Mouse (Mus musculus) adrenal gland (tissue): Measurements from ENCODE around the gene Itpr1.

ENCODE experiments used
- intact Hi-C: fragments of 180-260 bp; cut with DNase I; formaldehyde crosslinking; loops from one replicate; pipeline ENCODE4 v1.15.1; 2025

The Itpr1 gene

GRCm38 (mm10) chr6:108431193-108431592, 218.3 kb downstream of the Itpr1 start:
- intact Hi-C loops = no loop called here

GRCm38 (mm10) chr6:108432836-108433235, 219.9 kb downstream of the Itpr1 start:
- intact Hi-C loops = no loop called here

- intact Hi-C loops = loop anchor here (5.0 kb wide), 1 partner anchor 37 kb away; no protein-coding TSS in a partner anchor
These were observed 221.9 kb downstream of the Itpr1 start for GRCm38 (mm10) chr6:108434816-108435215.

DNA sequence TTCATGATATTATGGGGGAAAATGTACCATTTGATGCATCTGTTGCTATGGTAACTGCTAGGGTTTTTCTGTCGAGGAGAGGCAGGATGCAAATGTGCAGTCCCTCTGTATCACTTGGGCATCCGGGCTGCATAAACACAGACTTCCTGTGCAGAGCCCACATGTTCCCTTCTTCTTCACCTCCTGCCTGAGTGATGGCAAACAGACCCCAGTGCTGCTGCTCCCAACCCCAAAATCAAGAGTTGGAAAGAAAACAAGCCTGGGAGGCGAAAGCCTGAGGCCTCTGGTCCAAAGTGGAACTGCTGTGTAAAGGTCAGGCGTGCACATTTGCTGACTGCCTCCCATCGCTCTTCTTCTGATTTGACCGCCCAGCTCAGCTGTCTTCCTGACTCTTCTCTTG, 222.6 kb downstream of the Itpr1 start:
- intact Hi-C loops = loop anchor here (5.0 kb wide), 1 partner anchor 37 kb away; no protein-coding TSS in a partner anchor

DNA sequence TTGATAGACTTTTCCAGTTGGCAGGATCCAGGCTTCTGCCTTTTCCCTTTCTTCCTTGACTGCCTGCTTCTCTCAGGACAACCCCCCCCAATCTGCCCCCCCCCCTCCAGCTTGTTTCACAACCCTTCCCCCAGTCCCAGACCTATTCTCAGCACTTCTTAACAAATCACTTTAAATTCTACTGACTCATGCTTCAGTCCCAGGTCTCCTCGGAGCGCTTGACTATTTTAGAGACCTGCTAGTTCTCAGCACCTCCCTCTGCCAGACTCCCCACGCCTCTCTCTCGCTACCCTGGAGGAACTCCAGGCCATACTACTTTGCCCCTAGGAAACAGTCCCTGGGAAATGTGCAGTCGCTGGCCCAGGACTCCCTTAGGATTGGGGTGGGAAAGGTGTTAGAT, 223.7 kb downstream of the Itpr1 start:
- intact Hi-C loops = loop anchor here (5.0 kb wide), 1 partner anchor 36 kb away; no protein-coding TSS in a partner anchor

DNA sequence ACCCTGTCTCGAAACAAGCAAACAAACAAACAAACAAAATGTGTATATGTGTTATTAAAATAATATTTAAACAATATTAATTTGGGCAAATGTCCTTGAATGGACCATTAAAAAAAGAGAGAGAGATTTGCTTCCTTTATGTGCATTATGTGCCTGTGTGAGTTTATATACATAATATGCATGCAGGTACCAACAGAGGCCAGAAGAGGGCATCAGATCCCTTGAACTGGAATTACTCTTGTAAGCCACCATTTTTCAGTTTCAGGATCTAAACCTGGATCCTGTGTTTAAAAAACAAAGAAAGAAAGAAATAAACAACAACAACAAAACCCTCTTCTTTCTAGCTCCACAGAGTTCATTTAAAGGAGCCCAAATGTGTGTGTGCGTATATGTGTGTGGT, 228.4 kb downstream of the Itpr1 start:
- intact Hi-C loops = no loop called here

DNA sequence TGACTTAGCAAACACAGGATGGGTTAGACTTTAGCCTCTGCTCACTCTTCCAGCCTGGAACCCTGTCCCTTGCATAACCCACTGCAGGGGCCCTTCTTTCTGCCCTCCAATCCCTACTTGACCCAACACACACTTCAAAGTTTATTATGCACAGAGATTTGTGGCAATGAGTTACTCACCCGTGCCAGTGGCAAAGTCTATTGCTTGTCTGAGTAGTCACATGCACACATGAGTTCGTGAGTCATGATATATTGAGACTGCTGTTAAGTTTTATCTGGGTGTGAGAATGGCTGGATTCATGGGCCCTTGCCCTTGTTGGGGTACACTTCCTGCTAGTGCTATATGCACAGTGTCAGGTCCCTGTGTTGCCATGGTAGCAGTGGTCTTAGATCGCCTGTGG, 229.4 kb downstream of the Itpr1 start:
- intact Hi-C loops = no loop called here

DNA sequence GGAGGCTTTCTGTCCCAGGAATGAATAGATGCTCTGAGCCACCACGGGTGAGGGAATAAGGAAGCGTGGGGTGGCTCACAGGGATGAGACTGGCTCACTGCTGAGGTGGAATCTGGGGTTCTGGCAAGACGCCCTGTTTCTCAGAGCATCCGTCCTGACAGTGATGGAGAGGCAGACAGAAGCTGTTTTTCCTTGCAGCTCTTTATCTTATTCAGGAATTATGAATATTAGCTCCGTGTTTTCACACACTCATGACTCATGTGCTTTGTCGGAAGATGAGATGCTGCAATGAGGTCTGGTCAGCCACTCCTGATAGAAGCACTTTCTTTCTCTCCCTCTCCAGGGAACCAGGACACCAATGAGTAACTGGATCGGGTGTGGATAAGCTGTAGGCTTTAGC, 231.5 kb downstream of the Itpr1 start:
- intact Hi-C loops = no loop called here

- intact Hi-C loops = no loop called here
These were observed 232.1 kb downstream of the Itpr1 start for GRCm38 (mm10) chr6:108445006-108445405.

DNA sequence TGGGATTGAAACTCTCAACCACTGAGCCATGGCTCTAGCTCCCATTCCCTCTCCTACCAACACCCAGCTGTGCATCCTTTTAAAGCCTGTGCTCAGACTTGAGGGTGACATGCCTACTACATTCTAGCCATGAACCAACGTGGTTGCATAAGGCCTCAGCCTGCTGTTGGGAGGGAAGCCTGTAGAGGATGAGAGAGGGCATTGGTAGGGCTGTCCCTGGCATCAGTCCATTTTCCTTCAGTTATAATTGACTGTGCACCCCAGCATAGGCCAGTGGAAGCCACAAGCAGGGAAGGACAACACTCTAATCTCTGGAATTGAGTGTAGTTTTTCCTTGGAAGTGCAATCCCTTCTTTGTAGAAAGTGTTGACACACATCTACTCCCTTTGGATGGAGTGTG, 233.9 kb downstream of the Itpr1 start:
- intact Hi-C loops = no loop called here

DNA sequence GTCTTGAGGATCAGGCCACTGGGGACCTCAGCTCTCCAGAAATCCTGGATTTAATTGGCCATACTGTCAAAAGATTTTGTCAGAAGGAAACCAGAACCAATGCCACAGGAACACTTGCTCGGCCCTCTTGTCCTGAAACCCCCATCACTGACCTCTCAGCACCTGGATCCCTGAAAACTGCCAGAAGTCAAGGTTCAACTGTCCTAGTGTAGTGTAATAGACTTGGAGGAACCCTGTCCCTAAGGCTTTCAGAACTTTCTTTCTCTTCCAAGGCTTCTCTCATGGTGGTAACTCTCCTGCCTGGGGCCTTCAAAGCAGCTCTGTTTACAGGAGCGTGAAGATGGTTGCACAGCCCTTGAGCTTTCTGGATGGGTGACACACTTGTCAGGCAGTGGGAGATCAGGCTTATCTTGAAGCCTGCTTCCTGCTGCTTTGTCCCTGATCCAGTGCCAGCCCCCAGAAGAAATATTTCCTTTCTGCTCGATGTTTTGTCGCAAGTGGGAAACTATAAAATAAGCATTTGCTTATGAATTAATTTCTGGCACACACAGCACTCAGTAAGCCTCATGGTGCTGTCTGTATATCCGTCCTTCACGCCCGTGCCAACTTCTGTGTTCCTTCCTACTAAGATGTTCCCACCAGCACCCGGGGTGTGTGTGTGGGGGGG, 234.4 kb downstream of the Itpr1 start:
- intact Hi-C loops = no loop called here

DNA sequence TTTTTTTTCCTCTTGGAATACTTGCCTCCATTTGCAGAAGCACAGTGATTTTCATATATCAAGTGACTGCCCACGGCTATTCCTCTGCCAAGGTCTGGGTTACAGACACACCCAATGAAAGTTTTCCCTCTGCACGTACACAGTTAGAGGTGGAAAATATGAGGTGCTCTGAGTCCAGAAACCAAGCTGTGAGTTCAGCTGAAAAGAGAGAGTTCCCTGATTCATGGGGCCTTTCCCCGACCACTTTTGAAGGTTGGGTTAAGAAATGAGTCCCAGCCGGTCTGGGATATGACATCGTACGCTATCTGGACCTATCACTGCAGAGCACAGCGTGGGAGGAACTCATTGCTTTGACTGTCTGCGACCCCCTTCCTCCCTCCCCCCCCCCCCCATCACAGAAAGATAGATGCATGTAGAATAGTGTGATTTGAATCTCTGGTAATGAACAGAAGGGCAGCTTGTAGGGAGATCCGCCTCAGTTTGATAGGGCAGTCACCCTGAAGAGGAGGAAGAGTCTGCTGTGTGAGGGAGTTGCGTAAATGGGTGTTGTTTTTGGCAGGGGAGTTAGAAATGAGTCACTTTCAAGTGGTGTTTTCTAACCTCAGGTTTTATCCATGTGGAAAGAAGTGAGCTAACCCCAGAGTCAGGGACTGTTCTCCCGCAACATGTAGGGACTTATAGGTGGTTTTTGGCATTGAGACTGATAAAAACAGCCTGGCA, 235.3 kb downstream of the Itpr1 start:
- intact Hi-C loops = no loop called here

DNA sequence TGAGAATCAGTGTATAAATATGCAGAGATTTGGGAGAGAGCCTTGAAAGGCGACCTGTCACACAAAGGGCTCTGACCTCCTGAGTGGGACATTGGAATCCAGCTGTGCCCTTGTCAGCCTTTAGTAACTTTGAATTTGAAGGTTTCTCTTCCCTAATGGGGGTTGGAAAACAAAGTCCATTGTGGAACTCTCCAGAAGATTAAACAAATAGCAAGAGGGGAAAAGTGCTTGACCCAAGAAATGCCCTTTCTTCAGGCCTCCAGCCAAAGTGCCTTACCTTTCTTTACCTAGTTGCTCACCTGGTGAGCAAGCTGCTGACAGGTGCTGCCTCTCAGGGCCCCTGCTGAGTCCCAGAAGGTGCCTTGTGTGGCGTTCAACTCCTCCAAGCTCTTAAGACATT, 236.0 kb downstream of the Itpr1 start:
- intact Hi-C loops = no loop called here

DNA sequence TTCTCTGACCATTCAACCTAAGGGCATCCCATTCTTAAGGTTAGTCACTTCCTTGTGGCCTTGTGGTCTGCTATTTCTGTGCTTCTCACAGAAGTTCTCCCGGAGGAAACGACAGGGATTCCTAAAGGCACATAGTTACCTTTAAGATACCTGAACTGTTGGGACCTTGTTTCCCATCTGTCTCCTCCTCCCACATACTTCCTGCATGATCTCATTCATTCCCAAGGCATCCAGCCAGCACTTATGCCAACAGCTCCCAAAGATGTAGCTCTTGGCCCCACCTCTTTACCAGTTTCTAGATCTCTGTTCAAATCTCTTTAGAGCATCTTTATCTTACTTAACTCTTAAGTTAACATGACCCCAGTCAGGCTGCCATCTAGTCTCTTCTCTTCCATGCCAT, 238.6 kb downstream of the Itpr1 start:
- intact Hi-C loops = no loop called here

GRCm38 (mm10) chr6:108453618-108454017, 240.7 kb downstream of the Itpr1 start:
- intact Hi-C loops = no loop called here

- intact Hi-C loops = no loop called here
These were observed 241.4 kb downstream of the Itpr1 start for GRCm38 (mm10) chr6:108454061-108454891.

DNA sequence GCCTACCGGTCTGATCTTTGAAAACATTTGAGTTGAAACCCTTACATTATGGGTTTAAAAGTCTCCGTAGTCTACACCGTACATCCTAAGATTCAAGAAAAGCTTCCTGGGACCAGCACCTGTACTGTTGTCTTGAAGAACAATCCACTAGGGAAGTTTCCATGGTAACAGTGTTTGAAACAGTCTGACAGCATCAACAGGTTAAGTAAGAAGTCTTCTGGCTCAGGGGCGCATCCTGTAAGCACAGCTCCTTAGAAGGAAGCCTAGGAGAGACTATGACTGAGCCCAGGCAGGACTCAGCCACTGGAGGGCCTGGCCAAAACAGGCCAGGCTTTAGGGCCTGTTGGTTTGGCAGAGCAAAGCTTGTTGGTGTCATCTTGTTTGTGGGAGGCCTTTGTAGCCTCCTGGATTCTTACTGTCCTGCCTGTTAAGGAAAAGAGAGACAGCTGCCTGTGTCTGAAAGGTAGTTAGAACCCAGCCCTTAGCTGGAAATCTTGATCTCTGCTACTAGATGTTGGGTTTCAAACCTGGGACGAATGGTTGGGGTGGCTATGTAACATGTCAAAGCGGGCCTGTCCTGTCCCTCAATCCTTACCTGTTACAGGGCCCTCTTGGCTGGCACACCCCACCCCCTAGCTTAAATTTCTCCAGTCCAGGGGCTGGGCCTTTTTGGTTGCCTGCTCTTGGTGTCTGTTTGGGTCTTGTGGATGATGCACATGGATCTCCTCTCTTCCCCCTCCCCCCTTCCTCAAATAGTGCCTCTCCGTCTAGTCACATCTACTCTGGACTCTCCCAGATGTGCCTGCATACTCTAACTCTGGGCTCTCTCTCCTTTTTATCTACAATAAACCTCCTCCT, 242.3 kb downstream of the Itpr1 start:
- intact Hi-C loops = no loop called here

DNA sequence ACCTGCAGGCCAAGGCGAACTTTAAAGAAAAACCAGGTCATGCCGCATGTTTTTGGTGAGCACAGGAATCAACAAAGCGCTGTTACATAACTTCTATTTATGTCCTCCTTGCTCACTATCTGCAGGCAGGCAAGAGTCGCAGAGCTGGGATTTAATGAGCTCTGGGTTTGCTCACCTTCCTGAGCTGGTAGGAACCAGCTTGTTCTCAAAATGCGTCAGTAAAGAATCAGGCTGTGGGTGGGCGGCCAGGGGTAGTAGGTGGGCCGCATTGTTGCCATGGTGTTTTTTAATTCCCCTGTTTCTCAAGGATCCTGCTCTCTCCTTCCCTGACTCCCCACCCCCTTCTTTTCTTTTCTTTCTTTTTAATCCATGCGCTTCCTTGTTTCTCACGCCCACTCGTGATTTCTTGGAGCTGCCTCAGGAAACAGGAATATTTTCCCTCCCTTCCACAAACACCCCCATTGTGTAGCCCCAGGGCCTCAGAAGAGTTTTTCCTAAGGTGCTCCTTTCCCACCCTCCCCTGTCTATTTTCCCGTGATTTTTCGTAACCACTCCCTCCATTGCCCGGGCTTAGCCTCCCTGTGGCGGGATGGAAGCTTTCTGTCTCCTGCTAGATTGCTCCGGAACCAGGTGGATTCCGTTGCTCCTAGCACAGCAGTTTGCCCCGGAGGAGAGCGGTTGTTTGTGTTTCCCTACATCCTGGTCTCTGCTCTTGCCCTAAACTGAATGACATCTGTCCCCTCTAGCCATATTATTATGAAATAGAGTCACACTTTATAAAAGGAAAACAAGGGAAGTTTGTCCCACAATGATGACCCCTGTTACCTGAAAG, 243.6 kb downstream of the Itpr1 start:
- intact Hi-C loops = no loop called here

DNA sequence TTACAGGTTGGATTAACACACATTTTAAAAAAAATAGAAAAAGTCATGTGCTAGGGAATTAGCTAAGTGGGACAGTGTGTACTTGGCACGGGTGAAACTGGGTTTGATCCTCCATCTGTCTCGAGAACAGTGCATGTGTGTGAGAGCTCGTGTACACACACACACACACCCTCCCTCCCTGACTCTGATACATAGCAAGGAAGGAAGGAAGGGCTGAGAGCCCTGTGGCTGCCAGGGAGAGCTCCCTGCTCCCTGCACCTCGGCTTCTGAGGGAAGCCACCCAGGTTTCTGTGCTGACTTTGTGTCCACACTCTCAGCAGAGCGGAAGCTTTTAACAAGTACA, 244.1 kb downstream of the Itpr1 start:
- intact Hi-C loops = no loop called here

DNA sequence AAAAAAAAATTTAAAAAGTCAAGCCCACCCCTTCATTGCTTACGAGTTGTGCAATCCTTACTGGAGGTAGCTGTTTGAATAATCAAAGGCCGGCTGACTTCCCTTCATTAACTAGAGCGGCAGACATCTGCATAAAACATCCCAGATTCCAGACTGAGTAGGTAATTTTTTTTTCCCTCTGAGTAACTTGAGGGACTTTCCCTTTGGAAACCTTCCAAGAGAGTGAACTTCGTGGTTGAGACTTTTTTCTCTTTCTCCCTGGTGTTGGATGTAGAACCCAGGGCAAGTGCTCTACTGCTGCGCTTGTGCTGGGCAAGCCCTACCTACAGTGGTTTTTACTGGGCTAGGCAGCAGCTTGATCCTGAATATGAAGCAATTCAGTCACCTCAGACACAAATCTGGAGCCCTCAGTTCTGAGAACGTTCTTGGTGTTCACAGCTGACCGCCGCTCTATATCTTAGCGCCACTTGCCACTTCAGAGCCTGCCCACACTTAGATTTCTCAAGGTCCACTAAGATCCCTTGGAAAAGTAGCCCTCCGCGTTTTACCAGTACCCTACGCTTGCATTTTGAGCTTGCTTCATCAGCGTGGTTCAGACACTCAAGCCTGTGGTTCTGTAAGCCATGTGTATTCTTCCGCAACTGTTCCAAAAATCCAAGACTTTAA, 244.8 kb downstream of the Itpr1 start:
- intact Hi-C loops = no loop called here
